In the genomic region with DNA sequence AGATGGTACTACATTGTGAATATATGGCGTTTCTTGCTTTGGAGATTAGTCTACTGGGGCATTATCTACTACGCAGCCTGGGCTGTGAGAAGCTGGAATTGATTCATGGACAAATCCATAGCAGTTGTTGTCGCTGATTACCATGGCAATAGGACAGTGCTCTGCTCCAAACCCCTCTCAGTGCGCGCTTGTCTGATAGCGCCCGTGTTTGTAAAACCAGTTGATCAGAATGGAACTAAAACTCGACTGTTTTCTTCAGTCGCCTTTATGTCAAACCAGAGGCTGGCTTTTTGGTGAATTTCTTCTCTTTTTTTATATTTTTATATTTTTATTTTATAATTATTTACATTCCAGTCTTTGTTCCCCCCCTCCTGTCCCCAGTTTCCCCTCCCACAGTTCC, we compare ENCODE assay signal across 30 mouse cellular contexts.
"Had no signal": no experiment of that assay in that cellular context is flagged by ENCODE, and none has a peak within 500 bp of the region (broad histone marks: within the 10 kb centered on the region; RNA-seq: fewer than 3 reads in every experiment).

No protein-coding gene starts in this region.

- H3K9ac ChIP-seq: limb, embryonic 12.5 days; limb, embryonic 13.5 days; limb, embryonic 15.5 days; liver, embryonic 12.5 days; liver, embryonic 13.5 days; liver, embryonic 14.5 days; liver, embryonic 15.5 days; liver, postnatal 0 days; lung, embryonic 14.5 days; lung, embryonic 15.5 days; midbrain, embryonic 12.5 days; midbrain, embryonic 13.5 days; neural tube, embryonic 12.5 days had no signal

- H3K4me2 ChIP-seq: limb, embryonic 12.5 days; limb, embryonic 13.5 days; limb, embryonic 15.5 days; liver, embryonic 11.5 days; liver, embryonic 12.5 days; liver, embryonic 13.5 days; liver, embryonic 15.5 days; lung, embryonic 14.5 days; lung, embryonic 15.5 days; midbrain, embryonic 12.5 days; midbrain, embryonic 13.5 days; neural tube, embryonic 12.5 days had no signal

- H3K4me1 ChIP-seq: midbrain, embryonic 10.5 days; neural tube, embryonic 12.5 days had no signal

- H3K4me3 ChIP-seq: limb, embryonic 10.5 days; limb, embryonic 12.5 days; limb, embryonic 13.5 days; limb, embryonic 15.5 days; liver, embryonic 12.5 days; liver, embryonic 13.5 days; liver, embryonic 15.5 days; lung, embryonic 15.5 days; megakaryocyte, embryonic 14.5 days; midbrain, embryonic 10.5 days; midbrain, embryonic 12.5 days; midbrain, embryonic 13.5 days; myocyte; neural tube, embryonic 12.5 days had no signal

- H3K9me3 ChIP-seq: limb, embryonic 10.5 days; limb, embryonic 12.5 days; limb, embryonic 13.5 days; limb, embryonic 15.5 days; liver, embryonic 12.5 days; liver, embryonic 13.5 days; liver, embryonic 15.5 days; lung, embryonic 15.5 days; megakaryocyte, embryonic 14.5 days; midbrain, embryonic 10.5 days; midbrain, embryonic 12.5 days; midbrain, embryonic 13.5 days; neural tube, embryonic 12.5 days had no signal

- ATAC-seq: liver, embryonic 12.5 days; liver, postnatal 0 days; lung, postnatal 0 days; midbrain, embryonic 13.5 days; midbrain, embryonic 16.5 days had no signal

- DNase-seq: left cerebral cortex, postnatal 4 days; liver; liver, embryonic 13.5 days; liver, postnatal 0 days; lung, adult 18-20 months; lung, adult 2 months; lung, embryonic 14.5 days; lung, postnatal 10 days; lung, postnatal 14 days; lung, postnatal 36 days; lung, postnatal 4 days; midbrain, embryonic 14.5 days had no signal

- H3K27ac ChIP-seq: limb, embryonic 10.5 days; limb, embryonic 12.5 days; limb, embryonic 13.5 days; limb, embryonic 15.5 days; liver, embryonic 12.5 days; liver, embryonic 13.5 days; liver, embryonic 14.5 days; liver, embryonic 15.5 days; lung, embryonic 15.5 days; macrophage; midbrain, embryonic 10.5 days; midbrain, embryonic 12.5 days; midbrain, embryonic 13.5 days; neural tube, embryonic 12.5 days had no signal

- H3K36me3 ChIP-seq: limb, embryonic 10.5 days; limb, embryonic 12.5 days; limb, embryonic 13.5 days; limb, embryonic 15.5 days; liver, embryonic 12.5 days; liver, embryonic 13.5 days; liver, embryonic 15.5 days; lung, embryonic 15.5 days; midbrain, embryonic 10.5 days; midbrain, embryonic 12.5 days; midbrain, embryonic 13.5 days; neural tube, embryonic 12.5 days had no signal

- H3K27me3 ChIP-seq: limb, embryonic 12.5 days; limb, embryonic 13.5 days; limb, embryonic 15.5 days; liver, embryonic 12.5 days; liver, embryonic 13.5 days; liver, embryonic 15.5 days; lung, embryonic 15.5 days; midbrain, embryonic 12.5 days; midbrain, embryonic 13.5 days; neural tube, embryonic 12.5 days had no signal
